Mouse (Mus musculus) heart, postnatal 10 days (tissue): ENCODE measurements around the gene Mrpl1. TPM values are rescaled to one million over a fixed set of nuclear protein-coding genes. Genes with fewer than 3 reads are reported as not detected.

Experiments used
- DNase-seq, 2 experiments: peaks; one replicate each; pipeline ENCODE4 v3.0.0; 2021
- intact Hi-C: fragments of 180-260 bp; cut with DNase I; formaldehyde crosslinking; loops from one replicate; pipeline ENCODE4 v1.15.1; 2025
- total RNA-seq, 2 experiments: library from RNA; stranded (reverse); gene quantifications; 2 replicates each; pipeline ENCODE4 v1.2.3; 2021

Mrpl1 gene
- 10 to 100 TPM; 25.1 to 27.0 TPM for total RNA-seq

GRCm38 (mm10) chr5:96209459-96209858 lies at the start of gene Mrpl1:
Gene Mrpl1 (plus strand): TSS chr5:96209493.
- intact Hi-C loops: no loop called here
- peak; percentile 47 to 62 for DNase-seq

- peak; percentile 59 to 60 for DNase-seq
- intact Hi-C loops: loop anchor here (2.0 to 5.0 kb wide), 2 partner anchors 50 to 68 kb away; no protein-coding TSS in a partner anchor
These were observed 48.6 kb upstream of the Mrpl1 start for GRCm38 (mm10) chr5:96160467-96161262.

GRCm38 (mm10) chr5:96161263-96161577 lies 48.1 kb upstream of the Mrpl1 start:
- intact Hi-C loops: loop anchor here (2.0 to 5.0 kb wide), 2 partner anchors 50 to 69 kb away; no protein-coding TSS in a partner anchor
- no peak for DNase-seq

- peak; percentile 67 to 74 for DNase-seq
- intact Hi-C loops: loop anchor here (2.0 to 5.0 kb wide), 2 partner anchors 49 to 69 kb away; no protein-coding TSS in a partner anchor
These were observed 47.5 kb upstream of the Mrpl1 start for GRCm38 (mm10) chr5:96161578-96162398.

- intact Hi-C loops: loop anchor here (5.0 kb wide), 1 partner anchor 70 kb away; no protein-coding TSS in a partner anchor
- DNase-seq: peak; percentile 87 to 90
These were observed 46.6 kb upstream of the Mrpl1 start for GRCm38 (mm10) chr5:96162399-96163331.

- DNase-seq: no peak
- intact Hi-C loops: loop anchor here (5.0 kb wide), 1 partner anchor 71 kb away; no protein-coding TSS in a partner anchor
These were observed 45.8 kb upstream of the Mrpl1 start for GRCm38 (mm10) chr5:96163396-96164020.

GRCm38 (mm10) chr5:96164021-96164411 lies 45.3 kb upstream of the Mrpl1 start, which contains the start of gene Cnot6l:
Gene Cnot6l (minus strand): TSS chr5:96164171.
- intact Hi-C loops: loop anchor here (5.0 kb wide), 1 partner anchor 72 kb away; no protein-coding TSS in a partner anchor
- DNase-seq: peak; percentile 50 to 60

GRCm38 (mm10) chr5:96166761-96167160 lies 42.5 kb upstream of the Mrpl1 start:
- intact Hi-C loops: no loop called here
- DNase-seq: no peak

GRCm38 (mm10) chr5:96170443-96170842 lies 38.9 kb upstream of the Mrpl1 start:
- no peak for DNase-seq
- intact Hi-C loops: no loop called here

- intact Hi-C loops: no loop called here
- DNase-seq: no peak
These were observed 37.5 kb upstream of the Mrpl1 start for GRCm38 (mm10) chr5:96171765-96172164.

GRCm38 (mm10) chr5:96176121-96176520 lies 33.2 kb upstream of the Mrpl1 start:
- intact Hi-C loops: no loop called here
- no peak for DNase-seq

GRCm38 (mm10) chr5:96176879-96177358 lies 32.4 kb upstream of the Mrpl1 start:
- peak in 1 of 2 experiments; percentile 12 for DNase-seq
- intact Hi-C loops: no loop called here

- intact Hi-C loops: no loop called here
- no peak for DNase-seq
These were observed 26.1 kb upstream of the Mrpl1 start for GRCm38 (mm10) chr5:96183211-96183610.

GRCm38 (mm10) chr5:96183987-96184386 lies 25.3 kb upstream of the Mrpl1 start:
- peak in 1 of 2 experiments; percentile 32 for DNase-seq
- intact Hi-C loops: no loop called here

- intact Hi-C loops: no loop called here
- DNase-seq: no peak
These were observed 19.5 kb upstream of the Mrpl1 start for GRCm38 (mm10) chr5:96189761-96190160.

- no peak for DNase-seq
- intact Hi-C loops: no loop called here
These were observed 18.0 kb upstream of the Mrpl1 start for GRCm38 (mm10) chr5:96191251-96191650.

- no peak for DNase-seq
- intact Hi-C loops: loop anchor here (2.0 kb wide), 1 partner anchor 18 kb away; no protein-coding TSS in a partner anchor
These were observed 12.7 kb upstream of the Mrpl1 start for GRCm38 (mm10) chr5:96196547-96197052.

- intact Hi-C loops: no loop called here
- DNase-seq: no peak
These were observed 11.0 kb upstream of the Mrpl1 start for GRCm38 (mm10) chr5:96198271-96198670.

- DNase-seq: no peak
- intact Hi-C loops: no loop called here
These were observed 9.0 kb upstream of the Mrpl1 start for GRCm38 (mm10) chr5:96200269-96200668.
